Mouse (Mus musculus) mesoderm, embryonic 11.5 days (tissue): ENCODE measurements around the gene Fkbp1b.
"Not testable (repeated sequence)": the region's sequence is repeated elsewhere in the genome, so short reads cannot be mapped to it uniquely, and the experiment has no call there.

Experiments used
- DNase-seq: peaks from one replicate; pipeline ENCODE4 v3.0.0-alpha.2; 2012; ENCODE audit warnings: low read depth, low spot score

Fkbp1b gene

GRCm38 (mm10) chr12:4841392-4841887 is at the start of gene Fkbp1b:
TSS of gene Fkbp1b (minus strand) at chr12:4841591.
- peak; percentile 72 for DNase-seq

GRCm38 (mm10) chr12:4889891-4890290 is 48.5 kb upstream of the Fkbp1b start:
- DNase-seq = no peak

GRCm38 (mm10) chr12:4889251-4889650 is 47.9 kb upstream of the Fkbp1b start:
- DNase-seq = no peak

- no peak for DNase-seq
Observed at GRCm38 (mm10) chr12:4888739-4889138, 47.3 kb upstream of the Fkbp1b start.

- DNase-seq = not testable (repeated sequence)
Observed at GRCm38 (mm10) chr12:4886581-4886980, 45.2 kb upstream of the Fkbp1b start.

GRCm38 (mm10) chr12:4885062-4885461 is 43.7 kb upstream of the Fkbp1b start:
- DNase-seq = no peak

- no peak for DNase-seq
Observed at GRCm38 (mm10) chr12:4882086-4882485, 40.7 kb upstream of the Fkbp1b start.

- no peak for DNase-seq
Observed at GRCm38 (mm10) chr12:4879048-4879447, 37.7 kb upstream of the Fkbp1b start.

GRCm38 (mm10) chr12:4878296-4878783 is 36.9 kb upstream of the Fkbp1b start:
- DNase-seq = no peak

- no peak for DNase-seq
Observed at GRCm38 (mm10) chr12:4875623-4876022, 34.2 kb upstream of the Fkbp1b start.

- peak; percentile 70 for DNase-seq
Observed at GRCm38 (mm10) chr12:4874161-4874927, 33.0 kb upstream of the Fkbp1b start, which contains the start of gene Mfsd2b. TSS of gene Mfsd2b (minus strand) at chr12:4874359.

GRCm38 (mm10) chr12:4873531-4873930 is 32.1 kb upstream of the Fkbp1b start:
- no peak for DNase-seq

GRCm38 (mm10) chr12:4872983-4873477 is 31.6 kb upstream of the Fkbp1b start:
- no peak for DNase-seq

- DNase-seq = no peak
Observed at GRCm38 (mm10) chr12:4872273-4872672, 30.9 kb upstream of the Fkbp1b start.

GRCm38 (mm10) chr12:4871260-4871659 is 29.9 kb upstream of the Fkbp1b start:
- no peak for DNase-seq

- DNase-seq = no peak
Observed at GRCm38 (mm10) chr12:4868924-4869323, 27.5 kb upstream of the Fkbp1b start.

GRCm38 (mm10) chr12:4864338-4864690 is 22.9 kb upstream of the Fkbp1b start:
- DNase-seq = no peak

GRCm38 (mm10) chr12:4863654-4864337 is 22.4 kb upstream of the Fkbp1b start:
- no peak for DNase-seq

GRCm38 (mm10) chr12:4862672-4863071 is 21.3 kb upstream of the Fkbp1b start:
- DNase-seq = no peak

- DNase-seq = peak; percentile 41
Observed at GRCm38 (mm10) chr12:4859241-4859914, 18.0 kb upstream of the Fkbp1b start.

GRCm38 (mm10) chr12:4856834-4857233 is 15.4 kb upstream of the Fkbp1b start:
- no peak for DNase-seq

- DNase-seq = peak; percentile 21
Observed at GRCm38 (mm10) chr12:4856160-4856559, 14.8 kb upstream of the Fkbp1b start.
